Mouse (Mus musculus): ENCODE measurements around the gene Mrap. TPM values are rescaled to one million over a fixed set of nuclear protein-coding genes. Genes with fewer than 3 reads are reported as not detected.

Mrap gene
- polyA plus RNA-seq, 1 experiment: 1.3 TPM

Other genes with a start within 250 kb of the Mrap start
- 11.5 and 12.8 TPM in 2 replicates for gene Mis18a, start 10.8 kb upstream of the Mrap start, polyA plus RNA-seq (2012; rRNA removed)
- 5.6 and 6.8 TPM in 2 replicates for gene Urb1, start 72.2 kb downstream of the Mrap start, polyA plus RNA-seq (2012; rRNA removed)
- 2.8 and 2.9 TPM in 2 replicates for gene Eva1c, start 88.5 kb downstream of the Mrap start, polyA plus RNA-seq (2012; rRNA removed)
- 35.6 and 40.2 TPM in 2 replicates for gene Cfap298, start 196.9 kb downstream of the Mrap start, polyA plus RNA-seq (2012; rRNA removed)

Data from frontal cortex, adult 2 months (tissue).